8 mouse cellular contexts compared by ENCODE assay signal in the genomic region with DNA sequence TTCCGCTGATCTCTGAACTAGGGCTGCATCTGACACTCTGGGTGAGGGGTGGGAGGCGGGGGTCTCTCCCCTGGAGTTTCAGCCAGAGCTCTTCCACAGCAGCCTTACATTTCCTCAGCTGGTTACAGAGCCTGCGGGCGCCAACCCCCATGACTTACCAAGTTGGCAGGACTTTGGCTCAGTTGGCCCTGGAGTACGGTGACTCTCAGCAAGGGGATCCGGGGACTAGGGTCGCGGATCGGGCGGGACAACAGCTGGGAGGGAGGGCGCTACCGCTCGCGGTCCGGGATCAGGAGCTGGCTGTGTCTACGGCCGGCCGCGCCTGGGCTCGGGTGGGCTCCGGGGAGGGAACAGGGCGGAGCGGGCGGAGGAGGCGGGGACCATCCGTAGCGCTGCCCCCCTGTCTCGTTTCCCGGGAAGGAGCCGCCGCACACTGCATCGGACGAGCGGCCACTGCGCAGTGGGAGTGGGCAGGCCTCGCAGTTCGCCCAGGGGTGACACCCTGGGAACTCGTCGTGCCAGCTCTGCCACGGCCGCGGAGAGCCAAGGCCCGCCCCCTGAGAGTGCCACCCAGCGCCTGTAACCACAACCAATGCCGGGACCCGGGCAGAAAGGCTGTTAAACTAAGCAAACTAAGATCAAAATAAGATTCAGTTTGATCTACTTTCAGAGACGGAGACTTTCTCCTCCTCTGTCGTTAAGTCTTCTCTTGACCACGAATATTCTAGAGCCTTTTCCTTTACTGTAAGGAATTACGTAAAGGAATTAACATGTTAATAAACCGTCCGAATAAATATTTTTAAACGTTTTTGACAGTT. TPM values are rescaled to one million over a fixed set of nuclear protein-coding genes. Genes with fewer than 3 reads are reported as not detected.
DNase-seq lines count a peak whose midpoint lies in the region; ATAC-seq lines count a peak whose summit lies in the region.

A gene (minus strand): TSS at position 502 of the 818 bp plus-strand sequence.

- H3K4me3 ChIP-seq in intestine, embryonic 15.5 days (replicated peaks) = peak within 1 kb of the TSS; percentile 67

- peak; percentile 76 for ATAC-seq in activated CD4-positive, CD25-positive, alpha-beta regulatory T cell, adult 4 months
- ATAC-seq in intestine, embryonic 15.5 days = peak; percentile 88
- ATAC-seq in megakaryocyte-erythroid progenitor cell, adult 5-6 weeks (replicated peaks; ENCODE audit: low FRiP score, low TSS enrichment, poor library complexity, severe bottlenecking) = peak; percentile 93

- intact Hi-C loops in left cerebral cortex, postnatal 25 days (cut with DNase I) = no loop called here

- peak within 1 kb of the TSS; percentile 74 for H3K9ac ChIP-seq in intestine, embryonic 15.5 days

- H3K4me1 ChIP-seq in intestine, embryonic 15.5 days (replicated peaks) = peaks cover 9% of the 10 kb centered on the region

- H3K9me3 ChIP-seq in intestine, embryonic 15.5 days = no peaks in the 10 kb centered on the region

- H3K36me3 ChIP-seq in intestine, embryonic 15.5 days = no peaks in the 10 kb centered on the region

- peak within 1 kb of the TSS; percentile 59 for H3K27ac ChIP-seq in intestine, embryonic 15.5 days

- DNase-seq in embryo, embryonic 9.5 days (ENCODE audit: extremely low spot score) = peak; percentile 72
- DNase-seq in gastrocnemius, postnatal 4 days (ENCODE audit: low spot score in 2 of 2) = peak; percentile 77 to 85
- DNase-seq in left cerebral cortex, postnatal 25 days (ENCODE audit: low spot score in 2 of 2) = peak; percentile 43 to 46
- DNase-seq in right cerebral cortex, postnatal 25 days = peak; percentile 51
- DNase-seq in urinary bladder, postnatal 36 days (ENCODE audit: low spot score in 2 of 2) = peak; percentile 69 to 83

- 2% methylated on average over 52 of the region's 53 CpGs for WGBS in intestine, embryonic 15.5 days

- H3K27me3 ChIP-seq in intestine, embryonic 15.5 days (replicated peaks) = no peaks in the 10 kb centered on the region

- peak within 1 kb of the TSS; percentile 90 for H3K4me2 ChIP-seq in intestine, embryonic 15.5 days (replicated peaks)

RNA-seq across cellular contexts. Expression of the gene that starts here (rescaled TPM):
- polyA plus RNA-seq in activated CD4-positive, CD25-positive, alpha-beta regulatory T cell, adult 4 months (2017; shearing (Covaris generic)) = 10 to 100 TPM in 1 of 2 experiments, 1 to 10 TPM in 1; 9.7 to 12.7 TPM
- total RNA-seq in gastrocnemius, postnatal 4 days (2021) = 1 to 10 TPM; 9.2 to 9.3 TPM
- polyA plus RNA-seq in intestine, embryonic 15.5 days (2015; fragmentation: Nextera tagmentation; extraction: Ambion mirVana) = 4.8 and 5.5 TPM in 2 replicates
- 1 to 10 TPM; 3.2 to 3.8 TPM for total RNA-seq in left cerebral cortex, postnatal 25 days (2021)
- total RNA-seq in megakaryocyte-erythroid progenitor cell, adult 5-6 weeks (2014; fragmentation: Nextera tagmentation) = 1.3 and 2.2 TPM in 2 replicates
- total RNA-seq in megakaryocyte-erythroid progenitor cell, adult 5-6 weeks (2017) = 0.50 and 0.80 TPM in 2 replicates

Comparison
In these comparisons a context has a peak if more than half of its experiments do, and no peak if none do; other contexts are left out.
1. Peak in every context shown above with its lines: DNase-seq, ATAC-seq, H3K4me3 ChIP-seq and H3K27ac ChIP-seq.